Mouse (Mus musculus) embryonic facial prominence, embryonic 11.5 days (tissue): ENCODE results near the gene Chrdl2. TPM values are rescaled to one million over a fixed set of nuclear protein-coding genes. Genes with fewer than 3 reads are reported as not detected.
A peak's percentile ranks its signal among the peaks of the same experiment; 100 is the strongest.

Experiments used
- ATAC-seq: fragments of 200-750 bp; cut with Nextera tagmentation; replicated peaks from 2 replicates; pipeline ENCODE4 v1.8.0; 2017; ENCODE audit warnings: low read depth; ENCODE audit not compliant: insufficient number of reproducible peaks, low FRiP score, low TSS enrichment
- DNase-seq: peaks from one replicate; pipeline ENCODE4 v3.0.0-alpha.2; 2015; ENCODE audit warnings: low spot score
- H3K27ac ChIP-seq: fragments of 300-500 bp; sonication (generic); replicated peaks from 2 replicates; pipeline ENCODE4 v1.5.1; 2014; ENCODE audit warnings: mild to moderate bottlenecking, low read depth, low read length, control low read depth
- H3K27me3 ChIP-seq: fragments of 300-500 bp; sonication (generic); 2 replicates; pipeline ENCODE4 v1.6.1; 2014; ENCODE audit warnings: mild to moderate bottlenecking, low read length, moderate library complexity, mixed read lengths; ENCODE audit not compliant: control insufficient read depth, insufficient read depth
- H3K36me3 ChIP-seq: fragments of 300-500 bp; sonication (generic); replicated peaks from 2 replicates; pipeline ENCODE4 v1.6.1; 2014; ENCODE audit warnings: low read depth, mild to moderate bottlenecking, low read length, moderate library complexity, mixed read lengths; ENCODE audit not compliant: control insufficient read depth, insufficient read depth
- H3K4me1 ChIP-seq: fragments of 300-500 bp; sonication (generic); 2 replicates; pipeline ENCODE4 v1.6.1; 2014; ENCODE audit warnings: low read length, mixed read lengths; ENCODE audit not compliant: control insufficient read depth, insufficient read depth
- H3K4me2 ChIP-seq: fragments of 300-500 bp; sonication (generic); 2 replicates; pipeline ENCODE4 v1.6.1; 2014; ENCODE audit warnings: low read depth, mild to moderate bottlenecking, control low read depth, low read length, moderate library complexity
- H3K4me3 ChIP-seq: fragments of 300-500 bp; sonication (generic); 2 replicates; pipeline ENCODE4 v1.5.1; 2014; ENCODE audit warnings: low read depth, low read length, control low read depth
- H3K9ac ChIP-seq: fragments of 300-500 bp; sonication (generic); replicated peaks from 2 replicates; pipeline ENCODE4 v1.6.1; 2014; ENCODE audit warnings: mild to moderate bottlenecking, control low read depth, low read length
- H3K9me3 ChIP-seq: fragments of 300-500 bp; sonication (generic); replicated peaks from 2 replicates; pipeline ENCODE4 v1.6.1; 2016; ENCODE audit warnings: mild to moderate bottlenecking, low read length, inconsistent platforms, mixed read lengths; ENCODE audit not compliant: control insufficient read depth
- WGBS: fragments of 180-500 bp; shearing (Covaris S2); extraction: QIAGEN DNeasy Blood & Tissue Kit; methylation state at CpG from one replicate; pipeline ENCODE4 v1.1.7; 2014; 5-methylcytosine and 5-hydroxymethylcytosine counted together
- polyA plus RNA-seq: library from polyadenylated mRNA; unstranded; fragments of >200 nt; fragmentation: Nextera tagmentation; extraction: Ambion mirVana; gene quantifications from 2 replicates; pipeline ENCODE4 v1.2.1, GENCODE M21; 2014

Chrdl2 gene
- polyA plus RNA-seq, 1 experiment from 2014 or later = 0.49 TPM

GRCm38 (mm10) chr7:100010711-100011110, 4.7 kb downstream of the Chrdl2 start:
- Histone ChIP-seq H3K4me3 (no peak overlapping the region), H3K9ac (no peak overlapping the region), H3K27me3 (peaks cover 26% of the 10 kb centered on the region), H3K36me3 (no peaks in the 10 kb centered on the region), H3K9me3 (no peaks in the 10 kb centered on the region), H3K4me2 (no peak overlapping the region), H3K4me1 (no peaks in the 10 kb centered on the region; the same call in 1 of the 2 replicates), H3K27ac (no peak overlapping the region)
- WGBS = 21% methylated on average over 5 of the region's 5 CpGs
- ATAC-seq (no peak), DNase-seq (no peak)

DNA sequence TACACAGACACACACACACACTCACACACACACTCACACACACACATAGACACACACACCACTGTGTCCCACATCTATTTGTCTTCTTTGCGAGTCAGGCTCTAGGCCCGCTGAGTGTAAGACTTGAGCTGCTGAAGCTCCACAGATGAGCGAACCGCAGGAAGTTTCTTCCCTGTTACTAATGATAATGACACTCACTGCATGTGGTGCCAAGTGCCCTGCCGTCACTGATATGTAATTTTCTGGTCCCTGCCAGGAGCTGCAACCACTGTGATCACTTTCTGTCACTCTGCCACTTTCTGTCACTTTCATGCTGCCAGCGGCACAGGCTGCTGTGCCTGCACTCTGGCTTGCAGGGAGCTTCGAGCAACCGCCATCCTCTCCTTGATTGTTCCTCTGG, 6.1 kb downstream of the Chrdl2 start:
- Histone ChIP-seq H3K27me3 (peaks cover 15% of the 10 kb centered on the region), H3K9ac (no peak overlapping the region), H3K9me3 (no peaks in the 10 kb centered on the region), H3K4me3 (no peak overlapping the region), H3K27ac (no peak overlapping the region), H3K4me2 (no peak overlapping the region), H3K36me3 (no peaks in the 10 kb centered on the region), H3K4me1 (no peaks in the 10 kb centered on the region)
- WGBS = 48% methylated on average over 8 of the region's 8 CpGs
- DNase-seq (no peak), ATAC-seq (no peak)

DNA sequence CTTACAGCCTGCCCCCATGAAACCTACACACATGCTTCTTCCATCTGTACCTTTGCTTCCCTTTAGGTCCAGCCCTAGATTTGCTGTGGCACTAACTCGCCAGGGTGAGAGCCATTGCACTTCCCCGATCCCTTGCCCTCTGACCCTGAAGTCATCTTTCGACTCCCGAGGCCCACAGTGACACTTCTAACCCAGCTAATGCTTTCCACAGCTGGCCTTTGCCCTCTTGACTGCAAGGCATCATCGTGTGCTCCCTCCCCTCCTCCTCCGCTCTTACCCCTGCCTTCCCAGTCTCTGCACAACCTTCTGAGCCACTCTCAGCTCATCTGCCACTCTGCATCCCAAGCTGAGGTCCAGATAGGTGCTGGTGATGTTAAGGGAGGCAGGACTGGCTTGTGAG, 6.5 kb downstream of the Chrdl2 start:
- ATAC-seq = no peak
- H3K4me1 ChIP-seq = no peaks in the 10 kb centered on the region
- peaks cover 11% of the 10 kb centered on the region for H3K27me3 ChIP-seq
- WGBS = 19% methylated on average over 6 of the region's 6 CpGs
- no peak overlapping the region for H3K4me3 ChIP-seq
- H3K27ac ChIP-seq = no peak overlapping the region
- H3K9ac ChIP-seq = no peak overlapping the region
- no peak for DNase-seq
- H3K4me2 ChIP-seq = no peak overlapping the region
- no peaks in the 10 kb centered on the region for H3K9me3 ChIP-seq
- H3K36me3 ChIP-seq = no peaks in the 10 kb centered on the region

- Histone ChIP-seq H3K4me3 (no peak overlapping the region), H3K4me2 (no peak overlapping the region), H3K9me3 (no peaks in the 10 kb centered on the region), H3K9ac (no peak overlapping the region), H3K4me1 (no peaks in the 10 kb centered on the region), H3K27ac (no peak overlapping the region), H3K36me3 (no peaks in the 10 kb centered on the region), H3K27me3 (no peaks in the 10 kb centered on the region; the same call in 1 of the 2 replicates)
- DNase-seq (no peak), ATAC-seq (no peak)
- WGBS = 52% methylated on average over 8 of the region's 8 CpGs
These were observed 8.2 kb downstream of the Chrdl2 start for GRCm38 (mm10) chr7:100014123-100014600.

DNA sequence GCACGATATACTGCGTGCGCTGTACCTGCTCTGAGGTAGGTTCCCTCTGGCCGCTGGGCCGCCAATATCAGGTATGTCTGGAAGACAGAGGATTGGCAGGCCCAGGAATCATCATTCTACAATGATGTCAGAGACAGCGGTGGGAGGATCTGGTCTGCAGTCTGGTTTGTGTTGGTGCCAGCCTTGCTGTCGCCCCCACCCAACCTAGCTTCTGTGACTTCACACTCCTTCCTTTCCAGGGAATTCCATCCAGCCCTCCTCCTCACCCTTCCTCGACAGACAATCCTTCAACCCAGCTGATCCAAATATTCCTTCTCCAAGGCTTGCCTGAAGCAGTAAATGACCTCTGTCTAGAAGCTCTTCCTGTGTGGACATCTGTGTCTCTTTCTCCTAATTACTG, 11.1 kb downstream of the Chrdl2 start:
- no peaks in the 10 kb centered on the region for H3K9me3 ChIP-seq
- no peaks in the 10 kb centered on the region for H3K36me3 ChIP-seq
- ATAC-seq = no peak

DNA sequence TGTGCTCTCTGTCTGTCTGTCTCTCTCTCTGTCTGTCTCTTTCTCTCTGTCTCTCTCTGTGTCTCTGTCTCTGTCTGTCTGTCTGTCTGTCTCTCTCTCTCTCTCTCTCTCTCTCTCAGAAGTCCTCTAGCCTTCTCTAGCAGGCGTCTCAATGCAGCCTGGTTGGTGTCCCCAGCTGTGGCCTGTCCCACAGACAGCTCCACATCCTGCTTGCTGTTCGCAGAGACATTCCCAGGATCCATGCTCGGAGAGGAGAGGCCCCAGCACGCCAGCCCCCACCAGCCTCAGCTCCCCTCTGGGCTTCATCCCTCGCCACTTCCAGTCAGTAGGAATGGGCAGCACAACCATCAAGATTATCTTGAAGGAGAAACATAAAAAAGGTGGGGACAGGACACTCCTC, 21.4 kb downstream of the Chrdl2 start:
- H3K36me3 ChIP-seq = no peaks in the 10 kb centered on the region
- H3K9ac ChIP-seq = no peak overlapping the region
- WGBS = 65% methylated on average over 5 of the region's 5 CpGs
- DNase-seq = no peak
- H3K4me1 ChIP-seq = no peaks in the 10 kb centered on the region
- no peak overlapping the region for H3K4me2 ChIP-seq
- H3K4me3 ChIP-seq = no peak overlapping the region
- no peaks in the 10 kb centered on the region for H3K9me3 ChIP-seq
- ATAC-seq = no peak
- no peaks in the 10 kb centered on the region for H3K27me3 ChIP-seq
- no peak overlapping the region for H3K27ac ChIP-seq

More for the DNA sequence above, 11.1 kb downstream of the Chrdl2 start:
- no peaks in the 10 kb centered on the region for H3K27me3 ChIP-seq
- no peaks in the 10 kb centered on the region for H3K4me1 ChIP-seq
- H3K27ac ChIP-seq = no peak overlapping the region
- H3K9ac ChIP-seq = no peak overlapping the region
- DNase-seq = no peak
- H3K4me3 ChIP-seq = no peak overlapping the region
- H3K4me2 ChIP-seq = no peak overlapping the region
- 83% methylated on average over 8 of the region's 8 CpGs for whole genome bisulfite sequencing

GRCm38 (mm10) chr7:100029307-100029706, 23.3 kb downstream of the Chrdl2 start:
- peak; percentile 60 for DNase-seq
- no peak for ATAC-seq
- Histone ChIP-seq H3K4me2 (no peak overlapping the region), H3K9ac (no peak overlapping the region), H3K27me3 (no peaks in the 10 kb centered on the region), H3K4me1 (no peaks in the 10 kb centered on the region), H3K4me3 (no peak overlapping the region), H3K9me3 (no peaks in the 10 kb centered on the region), H3K36me3 (no peaks in the 10 kb centered on the region), H3K27ac (no peak overlapping the region)
- 35% methylated on average over 3 of the region's 3 CpGs for WGBS

GRCm38 (mm10) chr7:100030996-100031749, 25.2 kb downstream of the Chrdl2 start:
- H3K4me2 ChIP-seq = no peak overlapping the region

More at GRCm38 (mm10) chr7:100030996-100031749, 25.2 kb downstream of the Chrdl2 start:
- ATAC-seq = no peak
- Histone ChIP-seq H3K9me3 (no peaks in the 10 kb centered on the region), H3K27ac (no peak overlapping the region), H3K4me3 (no peak overlapping the region), H3K9ac (no peak overlapping the region), H3K4me1 (no peaks in the 10 kb centered on the region), H3K27me3 (no peaks in the 10 kb centered on the region), H3K36me3 (no peaks in the 10 kb centered on the region)
- 87% methylated on average over 8 of the region's 8 CpGs for WGBS
- DNase-seq = no peak
